Mouse (Mus musculus) kidney, postnatal 0 days (tissue): ENCODE measurements around the gene Nufip1. TPM values are rescaled to one million over a fixed set of nuclear protein-coding genes. Genes with fewer than 3 reads are reported as not detected.
"Not testable (repeated sequence)": the region's sequence is repeated elsewhere in the genome, so short reads cannot be mapped to it uniquely, and the experiment has no call there.

Experiments used
- ATAC-seq: fragments of 200-750 bp; cut with Nextera tagmentation; replicated peaks from 2 replicates; pipeline ENCODE4 v1.8.0; 2017; ENCODE audit warnings: low read depth, moderate number of reproducible peaks, moderate TSS enrichment, moderate library complexity; ENCODE audit not compliant: low FRiP score
- DNase-seq: peaks from one replicate; pipeline ENCODE4 v3.0.0-alpha.2; 2016; ENCODE audit warnings: low spot score
- H3K27ac ChIP-seq: fragments of 300-500 bp; sonication (generic); 2 replicates; pipeline ENCODE4 v1.5.1; 2014; ENCODE audit warnings: mild to moderate bottlenecking
- H3K27me3 ChIP-seq: fragments of 300-500 bp; sonication (generic); 2 replicates; pipeline ENCODE4 v1.6.1; 2014; ENCODE audit warnings: low read length, mixed read lengths; ENCODE audit not compliant: insufficient read depth
- H3K36me3 ChIP-seq: fragments of 300-500 bp; sonication (generic); 2 replicates; pipeline ENCODE4 v1.6.1; 2014; ENCODE audit warnings: low read length, mixed read lengths; ENCODE audit not compliant: insufficient read depth
- H3K4me1 ChIP-seq: fragments of 300-500 bp; sonication (generic); replicated peaks from 2 replicates; pipeline ENCODE4 v1.6.1; 2014; ENCODE audit warnings: antibody characterized with exemption, low read length, mixed read lengths; ENCODE audit not compliant: insufficient read depth
- H3K4me2 ChIP-seq: fragments of 300-500 bp; sonication (generic); 2 replicates; pipeline ENCODE4 v1.6.1; 2014; ENCODE audit warnings: mild to moderate bottlenecking, low read length, moderate library complexity, mixed read lengths
- H3K4me3 ChIP-seq: fragments of 300-500 bp; sonication (generic); replicated peaks from 2 replicates; pipeline ENCODE4 v1.5.1; 2014; ENCODE audit warnings: low read depth, low read length
- H3K9ac ChIP-seq: fragments of 300-500 bp; sonication (generic); 2 replicates; pipeline ENCODE4 v1.6.1; 2014; ENCODE audit warnings: low read depth, low read length
- H3K9me3 ChIP-seq: fragments of 300-500 bp; sonication (generic); replicated peaks from 2 replicates; pipeline ENCODE4 v1.6.1; 2016; ENCODE audit warnings: low read length, inconsistent platforms, mixed read lengths
- CTCF ChIP-seq: IDR thresholded peaks from 2 replicates; pipeline ENCODE4 v1.5.1; 2016; ENCODE audit warnings: antibody characterized with exemption, low read depth, mild to moderate bottlenecking, moderate library complexity
- WGBS: fragments of 180-500 bp; shearing (Covaris S2); extraction: QIAGEN DNeasy Blood & Tissue Kit; methylation state at CpG from one replicate; pipeline ENCODE4 v1.1.7; 2014; 5-methylcytosine and 5-hydroxymethylcytosine counted together
- polyA plus RNA-seq: library from polyadenylated mRNA; unstranded; fragments of >200 nt; fragmentation: Nextera tagmentation; extraction: Ambion mirVana; gene quantifications from 2 replicates; pipeline ENCODE4 v1.2.1, GENCODE M21; 2015

Nufip1 gene
- polyA plus RNA-seq, 1 experiment from 2014 or later = 13.8 TPM

GRCm38 (mm10) chr14:76153003-76153675, 42.4 kb downstream of the Nufip1 start:
- Histone ChIP-seq H3K9ac (peak overlapping the region; percentile 29; the same call in 1 of the 2 replicates), H3K4me1 (0 out of 2 replicates have a peak, but pooled peaks cover 9% of the 10 kb centered on the region)
- ATAC-seq = 0 out of 2 replicates have a peak, but pooled peaks have one; percentile 3

DNA sequence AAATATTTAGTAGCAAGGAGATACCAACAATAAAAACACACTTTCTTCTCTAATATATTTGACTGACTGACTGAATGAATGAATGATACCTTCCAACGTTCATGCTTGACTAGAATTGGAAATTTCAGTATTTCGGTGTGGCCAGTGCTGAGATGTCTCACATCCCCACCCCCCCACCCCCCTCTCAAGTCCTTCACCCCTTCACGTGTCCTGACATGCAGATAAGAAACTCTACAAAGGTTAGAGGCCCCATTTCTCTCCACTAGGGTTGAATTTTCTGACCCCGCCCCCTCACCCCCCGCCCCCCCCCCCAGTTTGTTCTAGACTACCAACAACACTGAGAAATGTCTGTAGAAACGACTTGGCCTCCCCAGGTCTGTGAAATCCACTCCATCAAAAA, 43.1 kb downstream of the Nufip1 start:
- 20% methylated on average over 6 of the region's 6 CpGs for WGBS
- Histone ChIP-seq H3K9me3 (no peaks in the 10 kb centered on the region), H3K4me2 (no peak overlapping the region), H3K36me3 (no peaks in the 10 kb centered on the region), H3K27me3 (no peaks in the 10 kb centered on the region), H3K4me1 (0 out of 2 replicates have a peak, but pooled peaks cover 9% of the 10 kb centered on the region), H3K9ac (no peak overlapping the region; the same call in 1 of the 2 replicates), H3K27ac (no peak overlapping the region), H3K4me3 (no peak overlapping the region)
- TF ChIP-seq CTCF = no peak
- DNase-seq (no peak), ATAC-seq (no peak)

More at GRCm38 (mm10) chr14:76153003-76153675, 42.4 kb downstream of the Nufip1 start:
- peak overlapping the region; percentile 73 for H3K4me2 ChIP-seq
- 5% methylated on average over 24 of the region's 24 CpGs for WGBS
- DNase-seq = peak; percentile 68
- no peaks in the 10 kb centered on the region for H3K9me3 ChIP-seq
- no peaks in the 10 kb centered on the region for H3K36me3 ChIP-seq
- no peak for TF ChIP-seq CTCF
- peak overlapping the region; percentile 21 for H3K4me3 ChIP-seq
- H3K27me3 ChIP-seq = no peaks in the 10 kb centered on the region
- peak overlapping the region; percentile 99 for H3K27ac ChIP-seq

- Histone ChIP-seq H3K36me3 (no peaks in the 10 kb centered on the region), H3K4me2 (no peak overlapping the region), H3K27me3 (no peaks in the 10 kb centered on the region), H3K9ac (no peak overlapping the region), H3K4me3 (no peak overlapping the region), H3K4me1 (no peaks in the 10 kb centered on the region), H3K27ac (no peak overlapping the region), H3K9me3 (no peaks in the 10 kb centered on the region)
- ATAC-seq (no peak), DNase-seq (no peak)
- 61% methylated on average over 5 of the region's 5 CpGs for WGBS
- TF ChIP-seq CTCF = no peak
Observed at GRCm38 (mm10) chr14:76158192-76158785, 47.6 kb downstream of the Nufip1 start.

DNA sequence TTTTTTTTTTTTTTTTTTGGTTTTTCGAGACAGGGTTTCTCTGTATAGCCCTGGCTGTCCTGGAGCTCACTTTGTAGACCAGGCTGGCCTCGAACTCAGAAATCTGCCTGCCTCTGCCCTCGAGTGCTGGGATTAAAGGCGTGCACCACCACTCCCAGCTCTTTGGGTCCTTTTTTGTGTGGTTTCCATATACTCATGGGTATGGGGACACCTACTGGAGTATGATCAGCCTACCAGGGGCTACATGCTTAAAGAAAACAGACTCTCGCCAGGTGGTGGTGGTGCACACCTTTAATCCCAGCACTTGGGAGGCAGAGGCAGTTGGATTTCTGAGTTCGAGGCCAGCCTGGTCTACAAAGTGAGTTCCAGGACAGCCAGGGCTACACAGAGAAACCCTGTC, 49.9 kb downstream of the Nufip1 start:
- not testable (repeated sequence) for H3K4me1 ChIP-seq

GRCm38 (mm10) chr14:76164236-76164635, 53.5 kb downstream of the Nufip1 start:
- H3K4me2 ChIP-seq = 0 out of 2 replicates have a peak overlapping the region, but pooled peaks have one; percentile 48
- no peak for DNase-seq

More for the DNA sequence above, 49.9 kb downstream of the Nufip1 start:
- not testable (repeated sequence) for H3K9ac ChIP-seq, H3K36me3 ChIP-seq, DNase-seq, H3K27ac ChIP-seq, H3K4me2 ChIP-seq, H3K9me3 ChIP-seq, H3K4me3 ChIP-seq, H3K27me3 ChIP-seq, ATAC-seq
- 92% methylated on average over 5 of the region's 6 CpGs for WGBS

DNA sequence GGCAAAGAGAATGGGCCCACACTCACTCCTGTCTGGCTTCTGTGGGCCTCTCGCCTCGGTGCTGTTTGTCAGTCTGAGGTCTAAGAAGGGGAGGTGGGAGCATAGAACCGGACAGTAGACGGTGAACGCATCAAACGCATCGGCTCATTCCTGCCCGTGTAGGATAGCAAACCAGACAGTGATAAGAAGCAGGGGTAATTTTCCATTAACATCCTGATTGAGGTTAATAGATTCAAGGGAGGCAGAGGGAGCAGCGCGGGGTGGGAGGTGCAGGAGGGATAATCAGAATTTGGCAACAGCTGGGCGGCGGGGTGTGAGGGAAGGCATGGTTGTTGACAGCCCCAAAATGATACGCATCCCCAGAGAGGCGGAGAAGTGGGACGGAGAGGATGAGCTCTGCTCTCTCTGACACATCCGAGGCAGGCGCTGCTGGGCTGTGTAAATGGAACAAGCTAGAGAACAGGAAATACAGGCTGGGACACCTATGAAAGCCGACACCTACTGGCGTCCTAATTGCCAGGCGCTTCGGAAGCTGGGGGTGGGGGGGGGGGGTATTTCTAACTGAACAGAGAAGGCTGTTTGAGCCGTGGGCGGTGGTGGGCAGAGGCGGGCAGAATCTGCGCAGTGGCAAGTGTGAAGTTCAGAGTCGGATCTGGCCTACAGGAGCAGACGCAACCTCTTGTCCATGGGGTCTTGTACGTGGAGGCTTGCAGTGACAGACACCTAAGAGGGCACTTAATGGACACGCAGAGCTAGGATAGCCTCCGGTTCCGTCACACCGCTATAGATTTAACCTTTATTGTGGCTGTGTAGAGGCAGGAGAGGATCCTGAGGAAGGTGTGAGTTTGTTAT, 54.4 kb downstream of the Nufip1 start:
- peak; percentile 52 for DNase-seq
- Histone ChIP-seq H3K4me2 (peak overlapping the region; percentile 48), H3K9ac (no peak overlapping the region), H3K4me3 (peak overlapping the region; percentile 6), H3K9me3 (no peaks in the 10 kb centered on the region), H3K27me3 (no peaks in the 10 kb centered on the region), H3K36me3 (no peaks in the 10 kb centered on the region), H3K27ac (no peak overlapping the region), H3K4me1 (no peaks in the 10 kb centered on the region)
- peak; percentile 36; the same call in 1 of the 2 replicates for ATAC-seq
- no peak for TF ChIP-seq CTCF
- 15% methylated on average over 32 of the region's 32 CpGs for WGBS

More at GRCm38 (mm10) chr14:76164236-76164635, 53.5 kb downstream of the Nufip1 start:
- ATAC-seq = no peak
- Histone ChIP-seq H3K27me3 (no peaks in the 10 kb centered on the region), H3K27ac (no peak overlapping the region), H3K9me3 (no peaks in the 10 kb centered on the region), H3K36me3 (no peaks in the 10 kb centered on the region), H3K4me1 (no peaks in the 10 kb centered on the region), H3K4me3 (no peak overlapping the region), H3K9ac (no peak overlapping the region)
- WGBS = 36% methylated on average over 11 of the region's 11 CpGs
- no peak for TF ChIP-seq CTCF
